Mouse (Mus musculus) small intestine, adult 2 months (tissue): Measurements from ENCODE around the gene Elovl2.

Source experiments
- CTCF ChIP-seq: fragments of 200-500 bp; IDR thresholded peaks from 2 replicates; pipeline ENCODE4 v1.5.1; 2012; ENCODE audit warnings: low read depth, mild to moderate bottlenecking, control low read depth, inconsistent platforms, low read length, moderate library complexity, mixed read lengths; ENCODE audit not compliant: insufficient replicate concordance, insufficient read length; ENCODE audit errors: extremely low read depth
- POLR2A ChIP-seq: fragments of 200-500 bp; IDR thresholded peaks from 2 replicates; pipeline ENCODE4 v1.6.1; 2012; ENCODE audit warnings: low read depth, mild to moderate bottlenecking, control low read depth, inconsistent platforms, low read length, moderate library complexity

DNA sequence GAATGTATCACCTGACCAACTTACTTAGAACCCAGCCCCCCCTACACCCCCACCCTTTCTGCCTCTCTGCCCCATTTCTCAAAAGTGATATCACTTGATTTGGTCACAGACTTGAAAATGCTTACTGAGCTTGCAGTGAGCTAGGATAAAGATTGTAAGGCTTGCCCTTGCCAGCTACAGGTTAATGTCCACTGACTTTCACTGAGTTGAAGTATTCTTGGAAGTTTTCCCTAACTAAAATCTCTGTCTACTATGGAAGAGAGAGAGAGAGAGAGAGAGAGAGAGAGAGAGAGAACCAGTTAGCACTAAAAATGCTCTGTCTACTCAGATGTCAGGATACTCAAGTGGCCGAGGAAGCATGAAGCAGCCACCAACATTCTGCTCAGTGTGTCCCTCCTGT lies 1.1 kb downstream of the Elovl2 start:
- TF ChIP-seq CTCF = no peak
- no peak for TF ChIP-seq POLR2A
